Mouse (Mus musculus) E14TG2a.4 (cell line): ENCODE measurements around the gene Crp.

Experiments used
- CTCF ChIP-seq: conservative IDR thresholded peaks from 2 replicates; pipeline ENCODE4 v1.5.1; 2014; ENCODE audit warnings: low read length
- POU5F1 ChIP-seq: IDR thresholded peaks from 2 replicates; pipeline ENCODE4 v1.6.1; 2014; ENCODE audit warnings: low read length, borderline replicate concordance

DNA sequence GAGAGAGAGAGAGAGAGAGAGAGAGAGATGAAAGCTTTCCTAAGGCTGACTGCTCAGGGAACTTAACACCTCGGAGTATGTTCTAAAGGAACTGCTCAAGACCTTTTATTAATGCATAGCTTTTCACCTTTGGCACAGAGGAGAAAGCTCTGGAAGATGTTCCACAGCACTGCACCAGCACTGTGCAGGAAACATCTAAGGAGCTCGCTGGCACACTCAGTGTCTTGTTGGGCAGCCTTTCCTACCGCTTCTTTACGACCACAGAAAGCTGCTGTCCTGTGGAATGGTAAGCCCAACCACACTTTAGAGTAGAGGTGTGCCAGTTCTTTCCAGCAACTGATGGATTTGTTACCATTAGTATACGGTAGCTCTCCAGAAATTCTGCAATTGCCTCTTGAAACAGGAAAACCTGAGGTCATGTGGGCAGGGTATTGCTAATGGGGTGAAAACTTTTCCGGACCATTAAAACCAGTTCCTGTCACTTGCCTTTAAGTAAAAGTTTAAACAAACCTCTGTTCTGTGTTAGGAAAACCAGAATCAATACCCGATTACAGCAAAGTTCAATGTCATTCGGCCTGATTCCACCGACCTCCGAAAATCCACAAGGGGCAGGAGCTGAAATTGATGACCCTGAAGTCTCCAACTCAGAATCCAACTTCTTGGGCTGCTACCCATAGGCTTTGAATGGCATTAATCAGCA, 46.4 kb upstream of the Crp start:
- TF ChIP-seq CTCF (no peak), POU5F1 (no peak)
